Mouse (Mus musculus): Measurements from ENCODE around the gene Hsfy2. TPM values are rescaled to one million over a fixed set of nuclear protein-coding genes. Genes with fewer than 3 reads are reported as not detected.

The Hsfy2 gene
- not detected for polyA plus RNA-seq (2021)

GRCm38 (mm10) chr1:56637335-56637734 is at the start of gene Hsfy2:
Gene Hsfy2 (minus strand): TSS chr1:56637435.
- in situ Hi-C loops (cut with MboI; ENCODE audit: low pct_unique_long_range_greater_than_20kb), result no loop called here
- ChIA-PET CTCF (no interaction called here), POLR2A (no interaction called here)
- DNase-seq (ENCODE audit: low read depth, low spot score), result no peak
- peaks cover 36% of the 10 kb centered on the region for H3K27me3 ChIP-seq
- no peak for TF ChIP-seq CTCF (IDR thresholded peaks at IDR 0.05)
- no peak for ATAC-seq

- no peak for DNase-seq (ENCODE audit: low read depth, low spot score)
- no peaks in the 10 kb centered on the region for H3K27me3 ChIP-seq
- no peak for TF ChIP-seq CTCF (IDR thresholded peaks at IDR 0.05)
- no peak for ATAC-seq
- CTCF ChIA-PET, result no interaction called here
- in situ Hi-C loops (cut with MboI; ENCODE audit: low pct_unique_long_range_greater_than_20kb), result no loop called here
- POLR2A ChIA-PET, result no interaction called here
Observed at GRCm38 (mm10) chr1:56685053-56685557, 47.9 kb upstream of the Hsfy2 start.

- ATAC-seq, result no peak
- in situ Hi-C loops (cut with MboI; ENCODE audit: low pct_unique_long_range_greater_than_20kb), result no loop called here
- no peak for DNase-seq (ENCODE audit: low read depth, low spot score)
- CTCF ChIA-PET, result no interaction called here
- TF ChIP-seq CTCF (IDR thresholded peaks at IDR 0.05), result no peak
- no peaks in the 10 kb centered on the region for H3K27me3 ChIP-seq
- POLR2A ChIA-PET, result interaction anchor here (0.6 kb wide), 1 partner anchor 41 kb away, joined by 3 read pairs; no protein-coding TSS in a partner anchor
Observed at GRCm38 (mm10) chr1:56684512-56684911, 47.3 kb upstream of the Hsfy2 start.

GRCm38 (mm10) chr1:56681258-56681657 is 44.0 kb upstream of the Hsfy2 start:
- DNase-seq (ENCODE audit: low read depth, low spot score), result no peak
- TF ChIP-seq CTCF (IDR thresholded peaks at IDR 0.05), result no peak
- in situ Hi-C loops (cut with MboI; ENCODE audit: low pct_unique_long_range_greater_than_20kb), result no loop called here
- CTCF ChIA-PET, result no interaction called here
- ATAC-seq, result no peak
- H3K27me3 ChIP-seq, result no peaks in the 10 kb centered on the region
- POLR2A ChIA-PET, result interaction anchor here (0.6 kb wide), 1 partner anchor 66 kb away, joined by 3 read pairs; no protein-coding TSS in a partner anchor

GRCm38 (mm10) chr1:56675253-56675652 is 38.0 kb upstream of the Hsfy2 start:
- in situ Hi-C loops (cut with MboI; ENCODE audit: low pct_unique_long_range_greater_than_20kb), result no loop called here
- CTCF ChIA-PET, result no interaction called here
- ATAC-seq, result no peak
- POLR2A ChIA-PET, result no interaction called here
- no peak for DNase-seq (ENCODE audit: low read depth, low spot score)
- TF ChIP-seq CTCF (IDR thresholded peaks at IDR 0.05), result no peak
- peaks cover 9% of the 10 kb centered on the region for H3K27me3 ChIP-seq

GRCm38 (mm10) chr1:56674601-56675000 is 37.4 kb upstream of the Hsfy2 start:
- no peak for TF ChIP-seq CTCF (IDR thresholded peaks at IDR 0.05)
- ATAC-seq, result no peak
- no peak for DNase-seq (ENCODE audit: low read depth, low spot score)
- ChIA-PET CTCF (no interaction called here), POLR2A (no interaction called here)
- in situ Hi-C loops (cut with MboI; ENCODE audit: low pct_unique_long_range_greater_than_20kb), result no loop called here
- peaks cover 9% of the 10 kb centered on the region for H3K27me3 ChIP-seq

GRCm38 (mm10) chr1:56671241-56671945 is 34.2 kb upstream of the Hsfy2 start:
- peaks cover 9% of the 10 kb centered on the region for H3K27me3 ChIP-seq
- ATAC-seq, result no peak
- TF ChIP-seq CTCF (IDR thresholded peaks at IDR 0.05), result no peak
- ChIA-PET CTCF (no interaction called here), POLR2A (no interaction called here)
- in situ Hi-C loops (cut with MboI; ENCODE audit: low pct_unique_long_range_greater_than_20kb), result no loop called here
- DNase-seq (ENCODE audit: low read depth, low spot score), result no peak

- in situ Hi-C loops (cut with MboI; ENCODE audit: low pct_unique_long_range_greater_than_20kb), result no loop called here
- CTCF ChIA-PET, result no interaction called here
- peaks cover 13% of the 10 kb centered on the region for H3K27me3 ChIP-seq
Observed at GRCm38 (mm10) chr1:56670509-56670908, 33.3 kb upstream of the Hsfy2 start.

GRCm38 (mm10) chr1:56664606-56665005 is 27.4 kb upstream of the Hsfy2 start:
- no peak for TF ChIP-seq CTCF (IDR thresholded peaks at IDR 0.05)
- ATAC-seq, result no peak
- in situ Hi-C loops (cut with MboI; ENCODE audit: low pct_unique_long_range_greater_than_20kb), result no loop called here
- POLR2A ChIA-PET, result no interaction called here
- CTCF ChIA-PET, result no interaction called here
- peaks cover 5% of the 10 kb centered on the region for H3K27me3 ChIP-seq
- no peak for DNase-seq (ENCODE audit: low read depth, low spot score)

More at GRCm38 (mm10) chr1:56670509-56670908, 33.3 kb upstream of the Hsfy2 start:
- no peak for ATAC-seq
- TF ChIP-seq CTCF (IDR thresholded peaks at IDR 0.05), result no peak
- DNase-seq (ENCODE audit: low read depth, low spot score), result no peak
- POLR2A ChIA-PET, result no interaction called here

- CTCF ChIA-PET, result no interaction called here
- no peak for DNase-seq (ENCODE audit: low read depth, low spot score)
Observed at GRCm38 (mm10) chr1:56626824-56627223, 10.4 kb downstream of the Hsfy2 start.

GRCm38 (mm10) chr1:56624304-56624703 is 12.9 kb downstream of the Hsfy2 start:
- peaks cover 12% of the 10 kb centered on the region for H3K27me3 ChIP-seq
- no peak for DNase-seq (ENCODE audit: low read depth, low spot score)
- no peak for TF ChIP-seq CTCF (IDR thresholded peaks at IDR 0.05)
- CTCF ChIA-PET, result interaction anchor here (0.8 kb wide), 1 partner anchor 47 kb away, joined by 3 read pairs; no protein-coding TSS in a partner anchor
- no peak for ATAC-seq
- POLR2A ChIA-PET, result no interaction called here
- in situ Hi-C loops (cut with MboI; ENCODE audit: low pct_unique_long_range_greater_than_20kb), result no loop called here

More at GRCm38 (mm10) chr1:56626824-56627223, 10.4 kb downstream of the Hsfy2 start:
- H3K27me3 ChIP-seq, result peaks cover 12% of the 10 kb centered on the region
- in situ Hi-C loops (cut with MboI; ENCODE audit: low pct_unique_long_range_greater_than_20kb), result no loop called here
- no peak for ATAC-seq
- POLR2A ChIA-PET, result no interaction called here
- TF ChIP-seq CTCF (IDR thresholded peaks at IDR 0.05), result no peak

GRCm38 (mm10) chr1:56612384-56612783 is 24.9 kb downstream of the Hsfy2 start:
- no peak for TF ChIP-seq CTCF (IDR thresholded peaks at IDR 0.05)
- DNase-seq (ENCODE audit: low read depth, low spot score), result no peak
- in situ Hi-C loops (cut with MboI; ENCODE audit: low pct_unique_long_range_greater_than_20kb), result no loop called here
- peaks cover 28% of the 10 kb centered on the region for H3K27me3 ChIP-seq
- ChIA-PET CTCF (no interaction called here), POLR2A (no interaction called here)
- ATAC-seq, result no peak

All from Patski (cell line).